Mouse (Mus musculus) embryonic fibroblast, embryonic 13.5 days (primary cell): ENCODE measurements at regions not wholly inside any gene's neighbourhood (a gene's known extent, or its start where the extent isn't known, plus 50 kb on each side); places are given as distances from the start of the nearest gene placed in this dataset.

Source experiments
- CTCF ChIP-seq: IDR thresholded peaks from 2 replicates; pipeline ENCODE4 v1.5.1; 2011; ENCODE audit warnings: mild to moderate bottlenecking, control low read depth, low read length, moderate library complexity, borderline replicate concordance; ENCODE audit not compliant: insufficient read depth
- POLR2A ChIP-seq: IDR thresholded peaks from 2 replicates; pipeline ENCODE4 v1.6.1; 2011; ENCODE audit warnings: low read depth, mild to moderate bottlenecking, control low read depth, low read length, moderate library complexity

DNA sequence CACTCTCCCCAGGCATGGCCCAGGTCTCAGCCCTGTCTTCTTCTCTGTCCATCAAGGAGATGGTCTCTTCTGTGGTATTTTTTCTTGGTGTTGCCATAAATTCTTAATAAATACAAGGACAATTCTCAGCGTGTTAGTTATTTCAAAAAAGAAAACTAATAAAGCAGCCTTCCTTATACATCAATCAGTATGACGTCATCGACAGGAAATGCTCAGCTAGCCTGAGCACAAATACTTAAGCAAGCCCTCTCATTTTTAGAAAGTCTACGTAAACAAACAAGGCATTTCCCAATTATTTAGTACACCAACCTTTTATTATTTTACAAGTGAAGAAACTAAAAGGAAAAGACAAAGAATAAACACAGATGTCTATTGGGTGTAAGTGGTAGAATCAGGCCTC, 218.6 kb upstream of the Smim15 start:
- TF ChIP-seq CTCF (no peak), POLR2A (no peak)
